Mouse (Mus musculus): ENCODE results near the gene Spef1. TPM values are rescaled to one million over a fixed set of nuclear protein-coding genes. Genes with fewer than 3 reads are reported as not detected.

Gene Spef1
- polyA plus RNA-seq, 1 experiment from 2014 or later: 2.4 TPM

DNA sequence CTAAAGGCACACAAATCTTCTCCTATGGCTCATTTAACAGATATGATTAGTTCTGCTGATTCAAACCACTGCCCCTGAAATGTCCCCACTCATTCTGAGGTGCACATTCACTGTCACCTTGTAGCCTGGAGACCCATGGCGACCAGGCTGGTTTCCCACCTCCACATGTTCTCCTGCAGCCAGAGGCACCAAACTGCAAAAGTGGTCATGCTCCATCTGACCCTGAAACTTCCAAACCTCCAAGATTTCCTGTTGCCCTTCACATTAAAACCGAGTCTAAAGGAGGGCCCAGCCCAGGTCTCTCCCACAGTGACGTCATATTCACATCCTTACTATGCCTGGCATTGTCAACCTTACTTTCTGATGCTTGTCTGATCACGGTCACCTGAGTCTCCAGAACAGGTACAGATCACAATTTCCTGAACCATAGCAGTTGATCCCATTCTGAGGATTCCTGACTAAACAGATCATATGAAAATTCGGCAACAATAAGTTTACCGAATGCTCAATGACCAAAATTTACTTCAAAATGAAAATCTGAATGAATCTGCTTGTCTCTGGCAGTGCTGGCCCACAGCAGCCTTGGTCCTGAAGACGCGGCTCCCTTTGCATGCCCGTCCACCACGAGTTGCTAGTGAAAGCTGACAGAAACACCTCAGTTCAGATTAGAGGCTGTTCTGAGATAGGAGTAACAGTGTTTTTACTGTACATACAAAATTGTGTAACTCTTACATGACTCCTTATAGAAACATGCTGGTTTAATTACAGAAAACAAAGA lies 54.8 kb downstream of the Spef1 start:
- Histone ChIP-seq H3K9me3 (ENCODE audit: control insufficient read depth, low read length) (no peaks in the 10 kb centered on the region), H3K4me1 (ENCODE audit: control insufficient read depth in 2 of 2, insufficient read depth in 2 of 2, low read length in 2 of 2) (peaks cover 28 to 30% of the 10 kb centered on the region in 2 experiments), H3K9ac (ENCODE audit: low read length) (no peak overlapping the region), H3K36me3 (ENCODE audit: control insufficient read depth, insufficient read depth, low read length) (peaks cover 2% of the 10 kb centered on the region; the same call in 1 of the 2 replicates), H3K27ac (replicated peaks in 1 of 2; ENCODE audit: control insufficient read depth in 1 of 2, insufficient read depth in 1 of 2, low read depth in 2 of 2, low read length in 2 of 2) (no peak overlapping the region), H3K4me2 (ENCODE audit: low read length) (no peak overlapping the region), H3K4me3 (ENCODE audit: control insufficient read depth in 1 of 2, insufficient read depth in 1 of 2, low read depth in 1 of 2, low read length in 2 of 2) (no peak overlapping the region), H3K27me3 (ENCODE audit: control insufficient read depth, insufficient read depth, low read length) (no peaks in the 10 kb centered on the region)
- no peak for ATAC-seq (ENCODE audit: insufficient number of reproducible peaks, insufficient read depth, low FRiP score, low read depth)
- WGBS: 64% methylated on average over 10 of the region's 10 CpGs

DNA sequence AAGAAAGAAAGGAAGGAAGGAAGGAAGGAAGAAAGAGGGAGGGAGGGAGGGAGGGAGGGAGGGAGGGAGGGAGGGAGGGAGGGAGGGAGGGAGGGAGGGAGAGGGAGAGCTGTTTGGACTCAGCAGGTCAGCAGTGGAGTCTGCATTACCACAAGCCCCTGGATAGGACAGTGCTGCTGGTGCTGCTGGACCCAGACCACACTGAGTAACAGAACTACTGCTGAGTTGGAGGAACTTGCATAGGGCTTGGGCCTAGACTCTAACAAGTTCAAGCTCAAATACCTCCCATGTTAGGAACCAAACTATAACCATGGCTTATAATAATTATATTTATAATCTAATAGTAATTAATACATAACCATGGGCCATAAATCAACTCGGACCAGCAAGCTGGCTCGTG lies 56.2 kb downstream of the Spef1 start:
- peaks cover 24 to 27% of the 10 kb centered on the region in 2 experiments for H3K4me1 ChIP-seq (ENCODE audit: control insufficient read depth in 2 of 2, insufficient read depth in 2 of 2, low read length in 2 of 2)
- WGBS: 93% methylated on average over 2 of the region's 2 CpGs

GRCm38 (mm10) chr2:131129836-131130235 lies 57.2 kb downstream of the Spef1 start:
- 56% methylated on average over 5 of the region's 5 CpGs for WGBS
- no peak for ATAC-seq (ENCODE audit: insufficient number of reproducible peaks, insufficient read depth, low FRiP score, low read depth)
- no peak overlapping the region for H3K27ac ChIP-seq (replicated peaks in 1 of 2; ENCODE audit: control insufficient read depth in 1 of 2, insufficient read depth in 1 of 2, low read depth in 2 of 2, low read length in 2 of 2)
- H3K36me3 ChIP-seq (ENCODE audit: control insufficient read depth, insufficient read depth, low read length): no peaks in the 10 kb centered on the region
- H3K4me3 ChIP-seq (ENCODE audit: control insufficient read depth in 1 of 2, insufficient read depth in 1 of 2, low read depth in 1 of 2, low read length in 2 of 2): no peak overlapping the region
- no peaks in the 10 kb centered on the region for H3K27me3 ChIP-seq (ENCODE audit: control insufficient read depth, insufficient read depth, low read length)
- H3K9ac ChIP-seq (ENCODE audit: low read length): no peak overlapping the region
- H3K4me1 ChIP-seq (ENCODE audit: control insufficient read depth in 2 of 2, insufficient read depth in 2 of 2, low read length in 2 of 2): peaks cover 13 to 18% of the 10 kb centered on the region in 2 experiments
- H3K9me3 ChIP-seq (ENCODE audit: control insufficient read depth, low read length): no peaks in the 10 kb centered on the region
- peak overlapping the region; percentile 91; the same call in 1 of the 2 replicates for H3K4me2 ChIP-seq (ENCODE audit: low read length)

More for the DNA sequence above, 56.2 kb downstream of the Spef1 start:
- Histone ChIP-seq H3K4me2 (ENCODE audit: low read length) (no peak overlapping the region), H3K9ac (ENCODE audit: low read length) (no peak overlapping the region), H3K27me3 (ENCODE audit: control insufficient read depth, insufficient read depth, low read length) (no peaks in the 10 kb centered on the region), H3K9me3 (ENCODE audit: control insufficient read depth, low read length) (no peaks in the 10 kb centered on the region), H3K4me3 (ENCODE audit: control insufficient read depth in 1 of 2, insufficient read depth in 1 of 2, low read depth in 1 of 2, low read length in 2 of 2) (no peak overlapping the region), H3K36me3 (ENCODE audit: control insufficient read depth, insufficient read depth, low read length) (no peaks in the 10 kb centered on the region), H3K27ac (replicated peaks in 1 of 2; ENCODE audit: control insufficient read depth in 1 of 2, insufficient read depth in 1 of 2, low read depth in 2 of 2, low read length in 2 of 2) (no peak overlapping the region)
- ATAC-seq (ENCODE audit: insufficient number of reproducible peaks, insufficient read depth, low FRiP score, low read depth): no peak

GRCm38 (mm10) chr2:131128636-131129157 lies 58.4 kb downstream of the Spef1 start:
- Histone ChIP-seq H3K36me3 (ENCODE audit: control insufficient read depth, insufficient read depth, low read length) (no peaks in the 10 kb centered on the region), H3K9ac (ENCODE audit: low read length) (0 out of 2 replicates have a peak overlapping the region, but pooled peaks have one; percentile 6), H3K27me3 (ENCODE audit: control insufficient read depth, insufficient read depth, low read length) (no peaks in the 10 kb centered on the region), H3K4me1 (ENCODE audit: control insufficient read depth in 2 of 2, insufficient read depth in 2 of 2, low read length in 2 of 2) (peaks cover 6 to 18% of the 10 kb centered on the region in 2 experiments), H3K4me2 (ENCODE audit: low read length) (peak overlapping the region; percentile 91), H3K27ac (replicated peaks in 1 of 2; ENCODE audit: control insufficient read depth in 1 of 2, insufficient read depth in 1 of 2, low read depth in 2 of 2, low read length in 2 of 2) (no peak overlapping the region), H3K9me3 (ENCODE audit: control insufficient read depth, low read length) (no peaks in the 10 kb centered on the region), H3K4me3 (ENCODE audit: control insufficient read depth in 1 of 2, insufficient read depth in 1 of 2, low read depth in 1 of 2, low read length in 2 of 2) (peak overlapping the region in 1 of 2 experiments; percentile 58; a peak in 2 of 4 replicates)
- WGBS: 71% methylated on average over 3 of the region's 3 CpGs
- no peak for ATAC-seq (ENCODE audit: insufficient number of reproducible peaks, insufficient read depth, low FRiP score, low read depth)

GRCm38 (mm10) chr2:131128211-131128610 lies 58.9 kb downstream of the Spef1 start:
- no peaks in the 10 kb centered on the region for H3K36me3 ChIP-seq (ENCODE audit: control insufficient read depth, insufficient read depth, low read length)
- no peaks in the 10 kb centered on the region for H3K27me3 ChIP-seq (ENCODE audit: control insufficient read depth, insufficient read depth, low read length)
- peak overlapping the region; percentile 50 to 58; a peak in 3 of 4 replicates for H3K4me3 ChIP-seq (ENCODE audit: control insufficient read depth in 1 of 2, insufficient read depth in 1 of 2, low read depth in 1 of 2, low read length in 2 of 2)
- WGBS: 82% methylated on average over 5 of the region's 5 CpGs
- H3K4me2 ChIP-seq (ENCODE audit: low read length): peak overlapping the region; percentile 91
- no peak for ATAC-seq (ENCODE audit: insufficient number of reproducible peaks, insufficient read depth, low FRiP score, low read depth)
- no peaks in the 10 kb centered on the region for H3K9me3 ChIP-seq (ENCODE audit: control insufficient read depth, low read length)
- H3K9ac ChIP-seq (ENCODE audit: low read length): peak overlapping the region; percentile 81; the same call in 1 of the 2 replicates
- peaks cover 6 to 18% of the 10 kb centered on the region in 2 experiments for H3K4me1 ChIP-seq (ENCODE audit: control insufficient read depth in 2 of 2, insufficient read depth in 2 of 2, low read length in 2 of 2)
- no peak overlapping the region for H3K27ac ChIP-seq (replicated peaks in 1 of 2; ENCODE audit: control insufficient read depth in 1 of 2, insufficient read depth in 1 of 2, low read depth in 2 of 2, low read length in 2 of 2)

- Histone ChIP-seq H3K27me3 (ENCODE audit: control insufficient read depth, insufficient read depth, low read length) (no peaks in the 10 kb centered on the region), H3K27ac (replicated peaks in 1 of 2; ENCODE audit: control insufficient read depth in 1 of 2, insufficient read depth in 1 of 2, low read depth in 2 of 2, low read length in 2 of 2) (peak within 1 kb of the TSS in 1 of 2 experiments; percentile 62; a peak in 2 of 4 replicates)
These were observed 59.8 kb downstream of the Spef1 start, which contains the start of gene Hspa12b for GRCm38 (mm10) chr2:131127161-131127730. Hspa12b (plus strand) TSS chr2:131127280.

GRCm38 (mm10) chr2:131125964-131126815 lies 60.9 kb downstream of the Spef1 start:
- no peak for ATAC-seq (ENCODE audit: insufficient number of reproducible peaks, insufficient read depth, low FRiP score, low read depth)
- Histone ChIP-seq H3K4me1 (ENCODE audit: control insufficient read depth in 2 of 2, insufficient read depth in 2 of 2, low read length in 2 of 2) (peaks cover 6 to 13% of the 10 kb centered on the region in 2 experiments), H3K27me3 (ENCODE audit: control insufficient read depth, insufficient read depth, low read length) (no peaks in the 10 kb centered on the region), H3K4me2 (ENCODE audit: low read length) (peak overlapping the region; percentile 91), H3K9me3 (ENCODE audit: control insufficient read depth, low read length) (no peaks in the 10 kb centered on the region), H3K36me3 (ENCODE audit: control insufficient read depth, insufficient read depth, low read length) (no peaks in the 10 kb centered on the region), H3K4me3 (ENCODE audit: control insufficient read depth in 1 of 2, insufficient read depth in 1 of 2, low read depth in 1 of 2, low read length in 2 of 2) (no peak overlapping the region), H3K27ac (replicated peaks in 1 of 2; ENCODE audit: control insufficient read depth in 1 of 2, insufficient read depth in 1 of 2, low read depth in 2 of 2, low read length in 2 of 2) (no peak overlapping the region), H3K9ac (ENCODE audit: low read length) (peak overlapping the region; percentile 81; the same call in 1 of the 2 replicates)
- WGBS: 57% methylated on average over 9 of the region's 9 CpGs

More at GRCm38 (mm10) chr2:131127161-131127730, 59.8 kb downstream of the Spef1 start, which contains the start of gene Hspa12b:
- ATAC-seq (ENCODE audit: insufficient number of reproducible peaks, insufficient read depth, low FRiP score, low read depth): peak; percentile 92
- Histone ChIP-seq H3K4me1 (ENCODE audit: control insufficient read depth in 2 of 2, insufficient read depth in 2 of 2, low read length in 2 of 2) (peaks cover 6 to 18% of the 10 kb centered on the region in 2 experiments), H3K36me3 (ENCODE audit: control insufficient read depth, insufficient read depth, low read length) (no peaks in the 10 kb centered on the region), H3K4me3 (ENCODE audit: control insufficient read depth in 1 of 2, insufficient read depth in 1 of 2, low read depth in 1 of 2, low read length in 2 of 2) (peak within 1 kb of the TSS; percentile 50 to 58), H3K4me2 (ENCODE audit: low read length) (peak within 1 kb of the TSS; percentile 91), H3K9ac (ENCODE audit: low read length) (peak within 1 kb of the TSS; percentile 81), H3K9me3 (ENCODE audit: control insufficient read depth, low read length) (no peaks in the 10 kb centered on the region)
- WGBS: under 1% methylated on average over 28 of the region's 28 CpGs
